Mouse (Mus musculus) neural tube, embryonic 12.5 days (tissue): ENCODE data around the gene Loxl4. TPM values are rescaled to one million over a fixed set of nuclear protein-coding genes. Genes with fewer than 3 reads are reported as not detected.

Source experiments
- ATAC-seq: fragments of 200-750 bp; cut with Nextera tagmentation; 2 replicates; pipeline ENCODE4 v1.8.0; 2017; ENCODE audit warnings: low read depth, mild to moderate bottlenecking, moderate TSS enrichment, moderate library complexity; ENCODE audit not compliant: low FRiP score
- H3K27ac ChIP-seq: fragments of 300-500 bp; sonication (generic); 2 replicates; pipeline ENCODE4 v1.5.1; 2016
- H3K27me3 ChIP-seq: fragments of 300-500 bp; sonication (generic); replicated peaks from 2 replicates; pipeline ENCODE4 v1.6.1; 2016; ENCODE audit warnings: mild to moderate bottlenecking
- H3K36me3 ChIP-seq: fragments of 300-500 bp; sonication (generic); 2 replicates; pipeline ENCODE4 v1.6.1; 2016; ENCODE audit warnings: mild to moderate bottlenecking
- H3K4me1 ChIP-seq: fragments of 300-500 bp; sonication (generic); 2 replicates; pipeline ENCODE4 v1.6.1; 2016
- H3K4me2 ChIP-seq: fragments of 300-500 bp; sonication (generic); replicated peaks from 2 replicates; pipeline ENCODE4 v1.6.1; 2016; ENCODE audit warnings: mild to moderate bottlenecking
- H3K4me3 ChIP-seq: fragments of 300-500 bp; sonication (generic); 2 replicates; pipeline ENCODE4 v1.5.1; 2016
- H3K9ac ChIP-seq: fragments of 300-500 bp; sonication (generic); 2 replicates; pipeline ENCODE4 v1.6.1; 2016; ENCODE audit warnings: mild to moderate bottlenecking
- H3K9me3 ChIP-seq: fragments of 300-500 bp; sonication (generic); 2 replicates; pipeline ENCODE4 v1.6.1; 2016; ENCODE audit warnings: mild to moderate bottlenecking
- WGBS: fragments of 180-500 bp; shearing (Covaris S2); methylation state at CpG from one replicate; pipeline ENCODE4 v1.1.7; 2016; 5-methylcytosine and 5-hydroxymethylcytosine counted together
- polyA plus RNA-seq: library from polyadenylated mRNA; unstranded; fragments of >200 nt; fragmentation: Nextera tagmentation; extraction: Ambion mirVana; gene quantifications from 2 replicates; pipeline ENCODE4 v1.2.1, GENCODE M21; 2016

Gene Loxl4
- polyA plus RNA-seq, result 0.41 and 0.55 TPM in 2 replicates

DNA sequence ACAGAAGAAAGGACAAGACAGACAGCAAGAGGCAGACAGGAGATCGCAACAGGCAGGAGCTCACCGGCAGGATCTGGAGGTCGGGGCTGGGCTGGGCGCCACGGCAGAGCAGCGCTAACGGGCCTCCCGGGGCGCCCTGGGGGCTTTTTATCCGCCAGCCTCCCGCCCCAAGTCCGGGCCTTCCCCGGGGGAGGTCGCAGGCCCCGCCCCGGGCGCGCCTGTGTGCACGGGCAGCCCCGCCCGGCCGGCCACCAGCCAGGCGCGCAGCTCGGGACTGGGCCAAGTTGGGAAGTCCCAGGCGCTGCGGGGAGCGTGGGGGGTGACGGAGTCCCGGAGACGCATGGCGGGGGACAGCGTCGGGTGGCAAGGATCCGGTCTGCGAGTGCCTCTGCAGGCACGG, at the start of gene Loxl4:
Loxl4 (minus strand) TSS at position 160 of the 400 bp plus-strand sequence.
- Histone ChIP-seq H3K36me3 (no peaks in the 10 kb centered on the region), H3K27me3 (peaks cover 31% of the 10 kb centered on the region), H3K27ac (no peak within 1 kb of the TSS), H3K9me3 (no peaks in the 10 kb centered on the region), H3K4me2 (peak within 1 kb of the TSS; percentile 67), H3K9ac (peak within 1 kb of the TSS; percentile 42), H3K4me3 (peak within 1 kb of the TSS; percentile 34), H3K4me1 (peaks cover 11% of the 10 kb centered on the region)
- WGBS, result under 1% methylated on average over 37 of the region's 37 CpGs
- no peak for ATAC-seq

DNA sequence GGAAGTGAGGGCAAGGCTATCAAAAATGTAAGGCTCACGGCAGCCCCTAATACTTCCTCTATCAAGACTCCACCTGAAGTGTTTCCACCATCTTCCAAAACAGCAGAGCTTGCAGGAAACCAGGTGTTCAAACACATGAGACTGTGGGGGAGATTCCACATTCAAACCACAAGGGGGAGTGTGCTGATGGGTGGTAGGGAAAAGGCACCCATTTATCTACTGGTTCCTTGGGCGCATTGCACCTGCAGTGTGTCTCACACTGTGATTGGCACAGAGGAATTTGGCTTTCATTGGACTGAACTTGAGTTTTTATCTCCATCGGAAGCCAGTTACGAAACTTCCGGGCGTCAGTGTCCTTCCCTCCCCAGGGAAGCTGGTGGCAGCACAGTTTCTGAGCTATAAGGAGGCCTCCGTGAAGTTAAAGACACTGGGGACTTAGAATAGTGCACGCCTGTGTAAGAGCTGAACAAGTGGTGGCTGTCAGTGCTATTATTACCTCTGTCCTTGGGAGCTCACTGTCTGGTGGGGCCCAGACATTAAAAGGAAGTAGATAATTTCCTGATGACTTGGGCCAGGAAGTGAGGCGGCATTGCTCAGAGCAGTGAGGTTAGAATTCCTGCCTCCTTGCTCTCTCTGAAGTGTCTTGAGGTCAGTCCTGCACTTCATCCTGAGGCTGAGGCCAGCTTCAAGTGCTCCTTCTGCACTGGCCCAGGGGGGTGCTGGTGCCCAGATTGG, 49.0 kb upstream of the Loxl4 start:
- ATAC-seq, result no peak
- Histone ChIP-seq H3K36me3 (no peaks in the 10 kb centered on the region), H3K9me3 (no peaks in the 10 kb centered on the region), H3K9ac (no peak overlapping the region), H3K4me1 (peaks cover 10% of the 10 kb centered on the region; the same call in 1 of the 2 replicates), H3K4me3 (no peak overlapping the region), H3K4me2 (no peak overlapping the region), H3K27me3 (peaks cover 24% of the 10 kb centered on the region; the same call in 1 of the 2 replicates), H3K27ac (no peak overlapping the region)
- 82% methylated on average over 9 of the region's 9 CpGs for WGBS

DNA sequence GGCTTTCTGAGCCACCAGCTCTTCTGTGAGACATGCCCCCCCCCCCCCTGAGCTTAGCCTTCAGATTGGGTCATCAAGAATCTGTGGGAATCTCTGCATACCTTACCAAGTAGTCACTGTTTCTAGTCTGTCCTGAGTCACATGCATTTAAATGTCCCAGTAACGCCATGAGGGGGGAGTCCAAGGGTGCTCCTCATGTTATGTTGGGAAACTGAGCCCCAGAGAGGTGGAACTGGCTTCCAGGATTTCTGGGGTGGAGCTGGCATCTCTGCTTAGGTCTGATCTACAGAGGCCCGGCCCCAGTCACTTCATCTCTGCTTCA, 47.6 kb upstream of the Loxl4 start:
- Histone ChIP-seq H3K27me3 (peaks cover 25% of the 10 kb centered on the region; the same call in 1 of the 2 replicates), H3K9ac (no peak overlapping the region), H3K27ac (no peak overlapping the region), H3K4me3 (no peak overlapping the region), H3K9me3 (no peaks in the 10 kb centered on the region), H3K4me1 (peaks cover 10% of the 10 kb centered on the region; the same call in 1 of the 2 replicates), H3K4me2 (no peak overlapping the region), H3K36me3 (no peaks in the 10 kb centered on the region)
- no peak for ATAC-seq
- WGBS, result 89% methylated on average over 2 of the region's 2 CpGs

GRCm38 (mm10) chr19:42659354-42660243, 47.0 kb upstream of the Loxl4 start:
- Histone ChIP-seq H3K4me1 (peaks cover 10% of the 10 kb centered on the region; the same call in 1 of the 2 replicates), H3K27ac (no peak overlapping the region), H3K4me3 (no peak overlapping the region), H3K4me2 (no peak overlapping the region; the same call in 1 of the 2 replicates), H3K27me3 (peaks cover 25% of the 10 kb centered on the region; the same call in 1 of the 2 replicates), H3K36me3 (no peaks in the 10 kb centered on the region), H3K9ac (no peak overlapping the region), H3K9me3 (no peaks in the 10 kb centered on the region)
- no peak for ATAC-seq
- 44% methylated on average over 21 of the region's 21 CpGs for WGBS

- peaks cover 10% of the 10 kb centered on the region; the same call in 1 of the 2 replicates for H3K4me1 ChIP-seq
- 80% methylated on average over 6 of the region's 6 CpGs for whole genome bisulfite sequencing
- no peak overlapping the region for H3K4me2 ChIP-seq
- H3K27ac ChIP-seq, result no peak overlapping the region
- H3K9ac ChIP-seq, result no peak overlapping the region
- no peak for ATAC-seq
- no peaks in the 10 kb centered on the region for H3K36me3 ChIP-seq
- no peaks in the 10 kb centered on the region for H3K9me3 ChIP-seq
- H3K4me3 ChIP-seq, result no peak overlapping the region
- H3K27me3 ChIP-seq, result peaks cover 25% of the 10 kb centered on the region; the same call in 1 of the 2 replicates
These were observed 46.0 kb upstream of the Loxl4 start for GRCm38 (mm10) chr19:42658435-42659135.

GRCm38 (mm10) chr19:42657769-42658168, 45.2 kb upstream of the Loxl4 start:
- peaks cover 14% of the 10 kb centered on the region; the same call in 1 of the 2 replicates for H3K4me1 ChIP-seq

GRCm38 (mm10) chr19:42657306-42657705, 44.7 kb upstream of the Loxl4 start:
- H3K9ac ChIP-seq, result no peak overlapping the region
- H3K4me3 ChIP-seq, result no peak overlapping the region
- H3K27ac ChIP-seq, result no peak overlapping the region
- whole genome bisulfite sequencing, result 80% methylated on average over 2 of the region's 2 CpGs
- peaks cover 14% of the 10 kb centered on the region; the same call in 1 of the 2 replicates for H3K4me1 ChIP-seq
- no peaks in the 10 kb centered on the region for H3K9me3 ChIP-seq
- H3K36me3 ChIP-seq, result no peaks in the 10 kb centered on the region
- no peak for ATAC-seq
- H3K4me2 ChIP-seq, result no peak overlapping the region
- peaks cover 17% of the 10 kb centered on the region; the same call in 1 of the 2 replicates for H3K27me3 ChIP-seq

More at GRCm38 (mm10) chr19:42657769-42658168, 45.2 kb upstream of the Loxl4 start:
- no peaks in the 10 kb centered on the region for H3K9me3 ChIP-seq
- peaks cover 18% of the 10 kb centered on the region; the same call in 1 of the 2 replicates for H3K27me3 ChIP-seq
- no peak overlapping the region for H3K27ac ChIP-seq
- 49% methylated on average over 4 of the region's 4 CpGs for WGBS
- ATAC-seq, result no peak
- no peaks in the 10 kb centered on the region for H3K36me3 ChIP-seq
- H3K9ac ChIP-seq, result no peak overlapping the region
- H3K4me2 ChIP-seq, result no peak overlapping the region
- H3K4me3 ChIP-seq, result no peak overlapping the region

- H3K27me3 ChIP-seq, result peaks cover 10% of the 10 kb centered on the region; the same call in 1 of the 2 replicates
- WGBS, result 36% methylated on average over 1 of the region's 1 CpGs
- no peak overlapping the region for H3K4me2 ChIP-seq
- no peak overlapping the region for H3K9ac ChIP-seq
- no peak for ATAC-seq
- no peak overlapping the region for H3K27ac ChIP-seq
- peaks cover 14% of the 10 kb centered on the region; the same call in 1 of the 2 replicates for H3K4me1 ChIP-seq
- H3K4me3 ChIP-seq, result no peak overlapping the region
- H3K36me3 ChIP-seq, result no peaks in the 10 kb centered on the region
- no peaks in the 10 kb centered on the region for H3K9me3 ChIP-seq
These were observed 42.4 kb upstream of the Loxl4 start for GRCm38 (mm10) chr19:42655006-42655405.

GRCm38 (mm10) chr19:42653091-42653490, 40.5 kb upstream of the Loxl4 start:
- H3K9me3 ChIP-seq, result no peaks in the 10 kb centered on the region
- WGBS, result 7% methylated on average over 6 of the region's 6 CpGs
- H3K27ac ChIP-seq, result no peak overlapping the region
- no peaks in the 10 kb centered on the region for H3K36me3 ChIP-seq
- H3K4me3 ChIP-seq, result no peak overlapping the region
- no peak overlapping the region for H3K4me2 ChIP-seq
- H3K4me1 ChIP-seq, result peaks cover 5% of the 10 kb centered on the region; the same call in 1 of the 2 replicates
- ATAC-seq, result no peak
- no peak overlapping the region for H3K9ac ChIP-seq
- peaks cover 10% of the 10 kb centered on the region; the same call in 1 of the 2 replicates for H3K27me3 ChIP-seq

DNA sequence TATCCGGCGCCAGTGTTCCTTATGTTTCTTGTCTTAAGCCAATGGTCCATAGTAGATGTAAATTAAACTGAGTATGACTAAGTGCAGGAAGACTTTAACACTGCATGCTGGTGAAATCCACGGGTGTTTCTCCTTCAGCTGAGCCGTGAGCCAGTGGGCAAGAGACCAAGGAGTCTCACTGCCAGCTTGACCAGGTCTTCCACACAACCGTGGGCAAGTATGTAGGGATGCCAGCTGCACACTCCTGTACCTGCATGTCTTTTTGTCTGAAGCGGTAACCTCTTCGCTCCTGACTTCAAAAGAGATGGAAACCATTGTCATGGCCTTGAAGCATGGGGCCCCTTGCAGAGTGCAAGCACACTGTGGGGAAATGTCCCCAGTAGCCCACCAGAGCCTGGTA, 39.8 kb upstream of the Loxl4 start:
- no peak overlapping the region for H3K4me3 ChIP-seq
- ATAC-seq, result no peak
- H3K27ac ChIP-seq, result no peak overlapping the region
- 66% methylated on average over 7 of the region's 7 CpGs for WGBS
- H3K36me3 ChIP-seq, result no peaks in the 10 kb centered on the region
- H3K4me1 ChIP-seq, result peaks cover 5% of the 10 kb centered on the region; the same call in 1 of the 2 replicates
- H3K9ac ChIP-seq, result no peak overlapping the region
- no peak overlapping the region for H3K4me2 ChIP-seq
- no peaks in the 10 kb centered on the region for H3K9me3 ChIP-seq
- peaks cover 9% of the 10 kb centered on the region; the same call in 1 of the 2 replicates for H3K27me3 ChIP-seq

- H3K4me3 ChIP-seq, result no peak overlapping the region
- no peak overlapping the region for H3K4me2 ChIP-seq
- H3K9me3 ChIP-seq, result no peaks in the 10 kb centered on the region
- no peaks in the 10 kb centered on the region for H3K27me3 ChIP-seq
- no peaks in the 10 kb centered on the region for H3K4me1 ChIP-seq
- 79% methylated on average over 9 of the region's 9 CpGs for whole genome bisulfite sequencing
- no peak for ATAC-seq
- no peak overlapping the region for H3K9ac ChIP-seq
- H3K27ac ChIP-seq, result no peak overlapping the region
- H3K36me3 ChIP-seq, result no peaks in the 10 kb centered on the region
These were observed 27.6 kb upstream of the Loxl4 start for GRCm38 (mm10) chr19:42640211-42640610.
